Mouse (Mus musculus) layer of hippocampus, adult 2 months (tissue): ENCODE measurements around the gene Bcas1. TPM values are rescaled to one million over a fixed set of nuclear protein-coding genes. Genes with fewer than 3 reads are reported as not detected.

Experiments
- DNase-seq, 2 experiments: peaks; one replicate each; pipeline ENCODE4 v3.0.0; 2022; ENCODE audit warnings: low spot score in 2 of 2
- H3K27ac ChIP-seq: fragments of 200-600 bp; 2 replicates; pipeline ENCODE4 v1.8.1; 2022
- H3K4me3 ChIP-seq: fragments of 200-600 bp; 2 replicates; pipeline ENCODE4 v1.8.1; 2022; ENCODE audit warnings: mild to moderate bottlenecking
- CTCF ChIP-seq: fragments of 200-600 bp; conservative IDR thresholded peaks from 2 replicates; pipeline ENCODE4 v1.8.1; 2022; ENCODE audit warnings: antibody characterized with exemption, mild to moderate bottlenecking, moderate library complexity
- total RNA-seq, 2 experiments: library from RNA; stranded (reverse); gene quantifications; 2 replicates each; pipeline ENCODE4 v1.2.3; 2021

Bcas1 gene
- total RNA-seq, 2 experiments from 2014 or later: 59.4 to 69.6 TPM

GRCm38 (mm10) chr2:170336266-170336760, 91.3 kb downstream of the Bcas1 start:
- no peak for DNase-seq
- Histone ChIP-seq H3K27ac (no peak overlapping the region), H3K4me3 (no peak overlapping the region)
- TF ChIP-seq CTCF: no peak

- H3K4me3 ChIP-seq: no peak overlapping the region
- H3K27ac ChIP-seq: no peak overlapping the region
- no peak for TF ChIP-seq CTCF
- DNase-seq: no peak
Observed at GRCm38 (mm10) chr2:170335168-170335567, 92.5 kb downstream of the Bcas1 start.

GRCm38 (mm10) chr2:170331870-170332269, 95.8 kb downstream of the Bcas1 start:
- Histone ChIP-seq H3K4me3 (no peak overlapping the region), H3K27ac (no peak overlapping the region)
- DNase-seq: no peak
- TF ChIP-seq CTCF: no peak

GRCm38 (mm10) chr2:170330466-170330865, 97.2 kb downstream of the Bcas1 start:
- no peak overlapping the region for H3K4me3 ChIP-seq
- TF ChIP-seq CTCF: no peak
- H3K27ac ChIP-seq: no peak overlapping the region
- no peak for DNase-seq

GRCm38 (mm10) chr2:170329921-170330320, 97.7 kb downstream of the Bcas1 start:
- no peak overlapping the region for H3K27ac ChIP-seq
- H3K4me3 ChIP-seq: no peak overlapping the region
- no peak for DNase-seq
- no peak for TF ChIP-seq CTCF

- no peak for TF ChIP-seq CTCF
- no peak for DNase-seq
- no peak overlapping the region for H3K27ac ChIP-seq
- peak overlapping the region; percentile 24 for H3K4me3 ChIP-seq
Observed at GRCm38 (mm10) chr2:170323925-170324347, 103.7 kb downstream of the Bcas1 start.

- no peak for DNase-seq
- no peak for TF ChIP-seq CTCF
- Histone ChIP-seq H3K4me3 (no peak overlapping the region), H3K27ac (peak overlapping the region; percentile 46; the same call in 1 of the 2 replicates)
Observed at GRCm38 (mm10) chr2:170322013-170322414, 105.6 kb downstream of the Bcas1 start.

GRCm38 (mm10) chr2:170321579-170321978, 106.1 kb downstream of the Bcas1 start:
- TF ChIP-seq CTCF: no peak
- no peak overlapping the region for H3K4me3 ChIP-seq
- DNase-seq: no peak
- peak overlapping the region; percentile 46; the same call in 1 of the 2 replicates for H3K27ac ChIP-seq

- TF ChIP-seq CTCF: no peak
- DNase-seq: no peak
- H3K4me3 ChIP-seq: peak overlapping the region; percentile 51
- peak overlapping the region; percentile 39; the same call in 1 of the 2 replicates for H3K27ac ChIP-seq
Observed at GRCm38 (mm10) chr2:170319533-170320463, 107.8 kb downstream of the Bcas1 start.

GRCm38 (mm10) chr2:170318713-170319532, 108.7 kb downstream of the Bcas1 start:
- peak; percentile 81 to 89 for DNase-seq
- H3K27ac ChIP-seq: peak overlapping the region; percentile 86

GRCm38 (mm10) chr2:170316774-170317173, 110.9 kb downstream of the Bcas1 start:
- H3K27ac ChIP-seq: no peak overlapping the region
- DNase-seq: no peak
- no peak for TF ChIP-seq CTCF

More at GRCm38 (mm10) chr2:170318713-170319532, 108.7 kb downstream of the Bcas1 start:
- peak; percentile 73 for TF ChIP-seq CTCF
- H3K4me3 ChIP-seq: peak overlapping the region; percentile 51

GRCm38 (mm10) chr2:170316344-170316743, 111.3 kb downstream of the Bcas1 start:
- no peak for DNase-seq
- no peak for TF ChIP-seq CTCF
- Histone ChIP-seq H3K4me3 (no peak overlapping the region), H3K27ac (no peak overlapping the region)

More at GRCm38 (mm10) chr2:170316774-170317173, 110.9 kb downstream of the Bcas1 start:
- H3K4me3 ChIP-seq: no peak overlapping the region

- TF ChIP-seq CTCF: no peak
- DNase-seq: no peak
Observed at GRCm38 (mm10) chr2:170310988-170311359, 116.7 kb downstream of the Bcas1 start.

More at GRCm38 (mm10) chr2:170310988-170311359, 116.7 kb downstream of the Bcas1 start:
- Histone ChIP-seq H3K27ac (no peak overlapping the region), H3K4me3 (no peak overlapping the region)
